ENCODE assay signal across 13 mouse cellular contexts in genomic region chr5:21593201-21593709, GRCm38 (mm10). TPM values are rescaled to one million over a fixed set of nuclear protein-coding genes. Genes with fewer than 3 reads are reported as not detected.
"Had no signal": no experiment of that assay in that cellular context is flagged by ENCODE, and none has a peak within 500 bp of the region (broad histone marks: within the 10 kb centered on the region; RNA-seq: fewer than 3 reads in every experiment).

No protein-coding gene starts in this region.

- ATAC-seq: lung, postnatal 0 days; midbrain, embryonic 13.5 days; midbrain, embryonic 15.5 days had no signal

- DNase-seq: lung, adult 2 months; lung, postnatal 14 days; lung, postnatal 36 days; right cerebral cortex, postnatal 14 days; thymus, adult 2 months; thymus, postnatal 25 days; thymus, postnatal 4 days had no signal

RNA-seq across cellular contexts. Expression of gene Lrrc17, which starts 49.9 kb away (rescaled TPM):
- total RNA-seq: megakaryocyte progenitor cell, adult 5-6 weeks; monocyte, adult 5-6 weeks; neutrophil, adult 5-6 weeks had no signal

RNA-seq across cellular contexts. Expression of gene Fbxl13, which starts 52.2 kb away (rescaled TPM):
- total RNA-seq: monocyte, adult 5-6 weeks; neutrophil, adult 5-6 weeks had no signal
